Mouse (Mus musculus): ENCODE measurements around the gene Slc13a4. TPM values are rescaled to one million over a fixed set of nuclear protein-coding genes. Genes with fewer than 3 reads are reported as not detected.

The Slc13a4 gene
- total RNA-seq (2018; cell fraction: chromatin; rRNA removed) = not detected
- not detected for total RNA-seq (2018; cell fraction: cytosol; rRNA removed)
- not detected for total RNA-seq (2018; cell fraction: nucleus; rRNA removed)
- not detected in 3 replicates for polyA plus RNA-seq (2018)

GRCm38 (mm10) chr6:35308037-35308436, at the start of gene Slc13a4:
Slc13a4 (minus strand) TSS chr6:35308131.
- no peaks in the 10 kb centered on the region for H3K36me3 ChIP-seq (ENCODE audit: inconsistent target)
- no peak within 1 kb of the TSS for H3K27ac ChIP-seq
- WGBS (ENCODE audit: missing documents) = 77% methylated on average over 7 of the region's 7 CpGs
- no peaks in the 10 kb centered on the region for H3K79me2 ChIP-seq (ENCODE audit: inconsistent target)
- H3K4me3 ChIP-seq (ENCODE audit: inconsistent target) = no peak within 1 kb of the TSS

GRCm38 (mm10) chr6:35355320-35355719, 47.4 kb upstream of the Slc13a4 start:
- Histone ChIP-seq H3K27ac (no peak overlapping the region), H3K36me3 (ENCODE audit: inconsistent target) (no peaks in the 10 kb centered on the region), H3K79me2 (ENCODE audit: inconsistent target) (no peaks in the 10 kb centered on the region), H3K4me3 (ENCODE audit: inconsistent target) (no peak overlapping the region)
- WGBS (ENCODE audit: missing documents) = 92% methylated on average over 3 of the region's 3 CpGs

- WGBS (ENCODE audit: missing documents) = 81% methylated on average over 5 of the region's 6 CpGs
- Histone ChIP-seq H3K36me3 (ENCODE audit: inconsistent target) (no peaks in the 10 kb centered on the region), H3K4me3 (ENCODE audit: inconsistent target) (no peak overlapping the region), H3K27ac (no peak overlapping the region), H3K79me2 (ENCODE audit: inconsistent target) (no peaks in the 10 kb centered on the region)
Measured at GRCm38 (mm10) chr6:35354622-35354998, 46.7 kb upstream of the Slc13a4 start.

- Histone ChIP-seq H3K4me3 (ENCODE audit: inconsistent target) (no peak overlapping the region), H3K79me2 (ENCODE audit: inconsistent target) (no peaks in the 10 kb centered on the region), H3K27ac (no peak overlapping the region), H3K36me3 (ENCODE audit: inconsistent target) (no peaks in the 10 kb centered on the region)
- WGBS (ENCODE audit: missing documents) = 76% methylated on average over 15 of the region's 18 CpGs
Measured at GRCm38 (mm10) chr6:35353846-35354621, 46.1 kb upstream of the Slc13a4 start.

GRCm38 (mm10) chr6:35353416-35353815, 45.5 kb upstream of the Slc13a4 start:
- no peaks in the 10 kb centered on the region for H3K36me3 ChIP-seq (ENCODE audit: inconsistent target)
- 65% methylated on average over 5 of the region's 5 CpGs for WGBS (ENCODE audit: missing documents)
- no peaks in the 10 kb centered on the region for H3K79me2 ChIP-seq (ENCODE audit: inconsistent target)
- no peak overlapping the region for H3K4me3 ChIP-seq (ENCODE audit: inconsistent target)
- H3K27ac ChIP-seq = no peak overlapping the region

GRCm38 (mm10) chr6:35352867-35353266, 44.9 kb upstream of the Slc13a4 start:
- H3K27ac ChIP-seq = no peak overlapping the region
- H3K4me3 ChIP-seq (ENCODE audit: inconsistent target) = no peak overlapping the region
- no peaks in the 10 kb centered on the region for H3K79me2 ChIP-seq (ENCODE audit: inconsistent target)
- 11% methylated on average over 8 of the region's 8 CpGs for WGBS (ENCODE audit: missing documents)
- no peaks in the 10 kb centered on the region for H3K36me3 ChIP-seq (ENCODE audit: inconsistent target)

GRCm38 (mm10) chr6:35351826-35352225, 43.9 kb upstream of the Slc13a4 start:
- no peaks in the 10 kb centered on the region for H3K79me2 ChIP-seq (ENCODE audit: inconsistent target)
- H3K36me3 ChIP-seq (ENCODE audit: inconsistent target) = no peaks in the 10 kb centered on the region
- 95% methylated on average over 3 of the region's 3 CpGs for WGBS (ENCODE audit: missing documents)
- H3K4me3 ChIP-seq (ENCODE audit: inconsistent target) = no peak overlapping the region
- H3K27ac ChIP-seq = no peak overlapping the region

GRCm38 (mm10) chr6:35349784-35350183, 41.9 kb upstream of the Slc13a4 start:
- H3K36me3 ChIP-seq (ENCODE audit: inconsistent target) = no peaks in the 10 kb centered on the region
- no peaks in the 10 kb centered on the region for H3K79me2 ChIP-seq (ENCODE audit: inconsistent target)
- H3K4me3 ChIP-seq (ENCODE audit: inconsistent target) = no peak overlapping the region
- H3K27ac ChIP-seq = no peak overlapping the region
- 85% methylated on average over 7 of the region's 7 CpGs for WGBS (ENCODE audit: missing documents)

- Histone ChIP-seq H3K79me2 (ENCODE audit: inconsistent target) (no peaks in the 10 kb centered on the region), H3K27ac (no peak overlapping the region), H3K36me3 (ENCODE audit: inconsistent target) (no peaks in the 10 kb centered on the region), H3K4me3 (ENCODE audit: inconsistent target) (no peak overlapping the region)
- WGBS (ENCODE audit: missing documents) = 54% methylated on average over 3 of the region's 3 CpGs
Measured at GRCm38 (mm10) chr6:35338640-35339039, 30.7 kb upstream of the Slc13a4 start.

- Histone ChIP-seq H3K36me3 (ENCODE audit: inconsistent target) (no peaks in the 10 kb centered on the region), H3K4me3 (ENCODE audit: inconsistent target) (no peak overlapping the region)
- 89% methylated on average over 8 of the region's 8 CpGs for WGBS (ENCODE audit: missing documents)
Measured at GRCm38 (mm10) chr6:35337836-35338235, 29.9 kb upstream of the Slc13a4 start.

GRCm38 (mm10) chr6:35335452-35335851, 27.5 kb upstream of the Slc13a4 start:
- Histone ChIP-seq H3K36me3 (ENCODE audit: inconsistent target) (no peaks in the 10 kb centered on the region), H3K4me3 (ENCODE audit: inconsistent target) (no peak overlapping the region), H3K79me2 (ENCODE audit: inconsistent target) (no peaks in the 10 kb centered on the region), H3K27ac (no peak overlapping the region)
- 81% methylated on average over 5 of the region's 5 CpGs for WGBS (ENCODE audit: missing documents)

More at GRCm38 (mm10) chr6:35337836-35338235, 29.9 kb upstream of the Slc13a4 start:
- Histone ChIP-seq H3K27ac (no peak overlapping the region), H3K79me2 (ENCODE audit: inconsistent target) (no peaks in the 10 kb centered on the region)

GRCm38 (mm10) chr6:35334278-35334677, 26.3 kb upstream of the Slc13a4 start:
- no peak overlapping the region for H3K27ac ChIP-seq
- no peak overlapping the region for H3K4me3 ChIP-seq (ENCODE audit: inconsistent target)
- 84% methylated on average over 4 of the region's 4 CpGs for WGBS (ENCODE audit: missing documents)
- H3K36me3 ChIP-seq (ENCODE audit: inconsistent target) = no peaks in the 10 kb centered on the region
- no peaks in the 10 kb centered on the region for H3K79me2 ChIP-seq (ENCODE audit: inconsistent target)

- WGBS (ENCODE audit: missing documents) = 96% methylated on average over 3 of the region's 3 CpGs
- Histone ChIP-seq H3K36me3 (ENCODE audit: inconsistent target) (no peaks in the 10 kb centered on the region), H3K27ac (no peak overlapping the region), H3K4me3 (ENCODE audit: inconsistent target) (no peak overlapping the region), H3K79me2 (ENCODE audit: inconsistent target) (no peaks in the 10 kb centered on the region)
Measured at GRCm38 (mm10) chr6:35333632-35334031, 25.7 kb upstream of the Slc13a4 start.

GRCm38 (mm10) chr6:35330834-35331233, 22.9 kb upstream of the Slc13a4 start:
- Histone ChIP-seq H3K27ac (no peak overlapping the region), H3K4me3 (ENCODE audit: inconsistent target) (no peak overlapping the region), H3K36me3 (ENCODE audit: inconsistent target) (no peaks in the 10 kb centered on the region), H3K79me2 (ENCODE audit: inconsistent target) (no peaks in the 10 kb centered on the region)
- 85% methylated on average over 6 of the region's 6 CpGs for WGBS (ENCODE audit: missing documents)

GRCm38 (mm10) chr6:35329956-35330355, 22.0 kb upstream of the Slc13a4 start:
- no peaks in the 10 kb centered on the region for H3K79me2 ChIP-seq (ENCODE audit: inconsistent target)
- H3K4me3 ChIP-seq (ENCODE audit: inconsistent target) = no peak overlapping the region
- 95% methylated on average over 12 of the region's 12 CpGs for WGBS (ENCODE audit: missing documents)
- no peaks in the 10 kb centered on the region for H3K36me3 ChIP-seq (ENCODE audit: inconsistent target)
- H3K27ac ChIP-seq = no peak overlapping the region
